Mouse (Mus musculus) cerebellum, postnatal 36 days (tissue): ENCODE results near the gene Npdc1.

Source experiments
- DNase-seq, 2 experiments: peaks; one replicate each; pipeline ENCODE4 v3.0.0; 2021 to 2022; ENCODE audit warnings: mixed read lengths in 2 of 2

Gene Npdc1

DNA sequence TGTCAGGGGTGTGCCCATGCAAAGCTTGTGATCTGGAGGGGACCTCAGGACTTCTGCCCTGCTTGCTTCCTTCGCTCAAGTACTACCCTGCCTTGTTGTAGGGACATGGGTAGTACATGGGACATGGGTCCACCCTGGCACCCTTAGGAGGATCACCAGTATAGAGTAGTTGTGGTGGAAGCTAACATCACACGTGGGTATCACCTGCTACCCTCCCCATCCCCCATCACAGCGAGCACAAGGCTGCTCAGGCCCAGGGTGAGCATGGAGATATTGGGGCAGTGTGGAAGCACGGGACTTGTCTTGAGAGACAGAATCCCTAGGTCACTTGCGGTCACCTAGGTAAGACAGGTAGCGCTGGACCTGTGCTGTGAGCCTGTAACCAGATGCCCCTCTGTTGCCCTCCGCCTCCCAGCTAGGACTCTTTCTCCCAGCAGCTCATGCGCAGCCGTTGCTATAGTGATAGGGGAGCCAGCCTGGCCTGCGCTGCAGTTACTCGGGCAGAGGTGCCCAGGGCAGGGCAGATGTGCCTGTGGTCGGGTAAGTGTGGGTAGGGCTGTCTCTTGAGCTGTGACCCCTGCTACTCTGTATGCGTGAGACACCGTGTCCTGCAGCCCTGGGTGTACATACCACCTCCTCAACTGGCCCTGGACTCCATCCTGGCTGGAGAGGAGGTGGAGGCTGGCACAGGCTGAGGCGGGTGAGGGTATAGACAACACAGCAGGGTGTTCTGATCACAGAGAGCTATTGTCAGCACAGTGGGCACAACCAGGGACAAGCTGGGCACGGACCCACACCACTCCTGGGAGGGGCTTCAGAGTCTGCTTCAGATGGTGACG lies 31.5 kb downstream of the Npdc1 start:
- DNase-seq, result peak in 1 of 2 experiments; percentile 33

DNA sequence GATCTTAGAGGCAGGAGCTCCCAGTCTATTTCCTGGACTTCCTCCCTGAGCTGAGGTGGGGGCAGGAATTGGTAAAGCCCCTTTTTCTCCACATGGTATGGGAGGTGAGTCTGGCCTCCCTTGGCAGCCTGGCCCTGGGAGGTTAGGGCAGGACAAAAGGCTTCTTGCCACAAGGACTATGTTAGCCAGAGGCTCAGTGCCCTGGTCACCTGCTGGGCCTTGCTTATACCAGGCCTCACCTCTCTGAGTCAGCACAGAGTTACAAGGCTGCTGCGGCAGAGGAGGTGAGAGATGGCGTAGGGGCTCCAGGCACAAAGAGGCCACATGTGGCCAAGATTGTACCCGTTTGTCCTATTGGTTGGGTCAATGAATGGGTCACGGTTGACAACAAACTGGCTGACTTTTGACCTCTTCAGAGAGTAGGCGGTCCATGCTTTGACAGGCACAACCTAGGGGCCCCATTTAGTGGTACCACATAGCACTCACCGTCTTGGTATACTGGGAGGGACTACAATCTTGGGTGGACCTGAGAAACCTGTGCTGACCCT lies 32.2 kb downstream of the Npdc1 start:
- no peak for DNase-seq

DNA sequence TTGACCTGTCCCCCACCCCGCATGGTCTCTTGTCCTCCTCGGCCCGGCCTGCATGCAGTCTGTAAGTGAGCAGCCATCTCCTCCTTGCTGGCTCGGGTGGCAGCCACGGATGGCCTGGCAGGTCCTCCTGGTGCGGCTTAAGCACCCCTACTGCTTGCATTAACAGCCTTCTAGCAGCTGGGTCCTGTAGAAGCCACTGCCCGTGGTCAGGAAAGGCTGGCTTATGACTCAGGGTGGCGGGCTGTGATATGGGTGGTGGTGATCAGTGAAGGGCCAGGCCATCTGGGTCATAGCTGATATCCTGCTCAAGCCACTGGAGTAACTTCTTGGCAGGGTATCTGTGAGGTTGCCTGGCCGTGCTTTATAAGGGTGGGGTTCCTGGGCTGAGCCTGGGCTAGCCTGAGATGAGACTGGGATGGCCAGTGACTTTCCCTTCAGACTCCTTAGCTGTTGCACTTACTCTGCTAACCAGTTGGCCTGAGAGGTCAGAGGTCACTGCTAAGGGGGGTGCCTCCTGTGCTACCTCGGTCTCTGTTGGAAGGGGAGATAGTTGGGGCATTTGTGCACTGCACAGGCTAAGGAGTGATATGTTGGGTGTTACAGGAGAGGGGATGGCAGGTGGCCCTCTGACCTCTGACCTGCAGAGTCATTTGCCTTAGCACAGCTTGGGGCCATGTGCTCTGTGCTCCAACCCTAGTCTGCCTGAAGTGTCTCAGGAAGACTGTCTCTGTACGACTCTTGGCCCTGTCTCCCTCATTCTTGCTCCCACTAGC lies 33.4 kb downstream of the Npdc1 start:
- DNase-seq, result no peak

DNA sequence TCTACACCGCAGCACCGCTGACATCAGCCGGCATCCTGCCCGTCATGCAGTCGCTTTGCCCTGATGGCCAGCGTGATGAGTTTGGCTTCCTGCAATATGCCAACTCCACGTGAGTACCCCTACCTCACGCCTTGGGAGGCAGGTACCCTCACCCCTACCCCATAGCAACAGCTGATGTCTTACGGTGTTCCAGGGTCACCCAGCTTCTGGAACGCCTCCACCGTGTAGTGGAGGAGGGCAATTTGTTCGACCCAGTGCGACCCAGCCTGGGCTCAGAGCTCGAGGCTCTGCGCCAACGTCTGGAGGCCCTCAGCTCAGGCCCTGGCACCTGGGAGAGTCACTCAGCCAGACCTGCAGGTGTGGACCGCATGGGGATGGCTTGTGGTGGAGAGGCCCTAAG lies 34.0 kb downstream of the Npdc1 start:
- no peak for DNase-seq

DNA sequence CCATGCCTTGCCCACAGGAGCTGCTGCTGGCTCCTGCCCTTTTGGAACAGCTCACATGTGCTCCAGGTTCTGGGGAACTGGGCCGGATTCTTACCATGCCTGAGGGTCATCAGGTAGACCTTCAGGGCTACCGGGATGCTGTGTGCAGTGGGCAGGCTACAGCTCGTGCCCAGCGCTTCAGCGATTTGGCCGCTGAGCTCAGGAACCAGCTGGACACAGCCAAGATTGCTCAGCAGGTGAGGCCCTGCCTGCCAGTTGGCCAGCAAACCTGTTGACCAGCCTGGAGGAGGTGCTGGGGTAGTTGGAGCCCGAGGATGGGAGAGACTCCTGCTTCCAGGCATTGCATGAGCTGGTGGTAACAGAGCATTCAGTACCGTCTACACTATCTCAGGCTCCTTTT lies 35.1 kb downstream of the Npdc1 start:
- peak; percentile 94 to 96 for DNase-seq

DNA sequence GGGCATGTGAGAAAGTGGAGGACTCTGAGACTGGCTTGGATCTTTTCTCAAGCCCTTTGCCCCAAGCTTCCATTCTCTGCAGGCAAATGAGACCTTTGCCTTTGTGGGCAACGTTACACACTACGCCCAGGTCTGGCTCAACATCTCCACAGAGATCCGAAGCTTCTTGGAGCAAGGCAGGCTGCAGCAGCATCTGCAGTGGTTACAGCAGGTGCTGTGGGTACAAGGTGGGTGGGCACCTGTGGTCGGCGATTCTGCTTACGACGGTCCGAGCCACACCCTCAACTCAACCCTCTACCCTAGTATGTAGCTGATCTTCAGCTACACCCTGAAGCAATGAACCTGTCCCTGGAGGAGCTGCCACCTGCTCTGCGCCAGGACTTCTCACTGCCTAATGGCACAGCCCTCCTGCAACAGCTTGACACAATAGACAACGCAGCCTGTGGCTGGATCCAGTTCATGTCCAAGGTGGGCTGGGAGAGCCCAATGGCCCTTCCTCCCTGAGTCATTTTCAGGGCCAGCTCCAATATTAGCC lies 37.2 kb downstream of the Npdc1 start:
- no peak for DNase-seq

DNA sequence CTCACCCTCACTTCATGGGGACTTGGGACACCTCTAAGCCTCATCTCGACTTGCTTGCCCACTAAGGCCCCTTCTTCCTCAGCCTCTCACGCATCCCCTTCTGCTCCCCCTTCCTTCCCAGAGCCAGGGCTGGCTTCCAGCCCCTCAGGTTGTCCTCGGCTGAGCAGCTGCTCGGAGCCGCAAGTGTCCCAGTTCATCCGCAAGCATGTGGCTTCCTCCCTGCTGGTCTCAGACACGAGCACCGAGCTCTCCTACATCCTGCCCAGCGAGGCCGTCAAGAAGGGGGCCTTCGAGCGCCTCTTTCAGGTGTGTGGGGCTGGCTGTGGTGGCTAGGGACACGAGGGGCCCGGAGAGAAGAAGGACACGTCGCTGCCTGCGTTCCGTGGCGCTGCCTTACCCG lies 41.9 kb downstream of the Npdc1 start:
- no peak for DNase-seq

DNA sequence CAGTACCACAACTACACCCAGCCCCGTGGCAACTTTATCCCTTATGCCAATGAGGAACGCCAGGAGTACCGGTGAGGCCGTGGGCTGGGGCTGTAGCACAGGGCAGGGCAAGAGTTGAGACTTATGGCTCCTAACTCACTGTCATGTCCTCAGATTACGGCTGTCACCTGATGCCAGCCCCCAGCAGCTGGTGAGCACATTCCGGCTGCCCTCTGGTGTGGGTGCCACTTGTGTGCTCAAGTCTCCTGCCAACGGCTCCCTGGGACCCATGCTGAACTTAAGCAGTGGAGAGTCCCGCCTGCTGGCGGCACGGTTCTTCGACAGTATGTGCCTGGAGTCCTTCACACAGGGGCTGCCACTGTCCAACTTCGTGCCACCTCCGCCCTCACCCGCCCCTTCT lies 43.5 kb downstream of the Npdc1 start:
- DNase-seq, result no peak

DNA sequence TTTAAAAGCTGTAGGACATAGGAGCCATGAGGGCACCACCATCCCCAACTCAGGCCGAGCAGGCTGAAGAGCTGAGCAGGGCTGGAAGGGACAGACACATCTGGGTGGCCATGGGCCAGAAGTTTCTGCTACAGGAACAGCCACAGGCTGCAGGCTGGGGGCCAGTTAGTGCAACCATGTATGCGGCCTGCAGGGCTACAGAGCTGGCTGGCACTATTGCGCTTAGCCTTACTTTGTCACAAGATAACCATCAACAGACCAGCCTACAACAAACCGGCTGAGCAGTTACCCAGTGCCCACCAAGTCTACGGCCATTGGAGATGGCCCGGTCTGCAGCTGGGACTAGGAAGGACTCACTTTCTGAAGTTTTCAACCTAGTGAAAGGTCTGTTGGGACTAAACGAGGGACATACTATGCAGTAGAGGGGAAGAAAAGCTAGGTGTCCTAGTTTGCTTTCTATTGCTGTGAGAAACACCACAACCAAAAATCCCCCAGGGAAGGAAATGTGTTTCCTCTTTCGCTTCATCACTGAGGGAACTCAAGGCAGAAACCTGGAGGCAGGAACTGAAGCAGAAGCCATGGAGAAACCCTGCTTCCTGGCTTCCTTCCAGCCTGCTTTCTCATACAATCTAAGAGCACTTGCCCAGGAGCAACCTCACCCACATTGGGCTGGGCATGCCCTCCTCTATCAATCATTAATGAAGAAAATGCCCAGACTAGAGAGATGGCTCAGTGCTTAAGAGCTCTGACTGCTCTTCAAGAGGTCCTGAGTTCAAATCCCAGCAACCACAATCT lies 51.9 kb downstream of the Npdc1 start:
- no peak for DNase-seq

DNA sequence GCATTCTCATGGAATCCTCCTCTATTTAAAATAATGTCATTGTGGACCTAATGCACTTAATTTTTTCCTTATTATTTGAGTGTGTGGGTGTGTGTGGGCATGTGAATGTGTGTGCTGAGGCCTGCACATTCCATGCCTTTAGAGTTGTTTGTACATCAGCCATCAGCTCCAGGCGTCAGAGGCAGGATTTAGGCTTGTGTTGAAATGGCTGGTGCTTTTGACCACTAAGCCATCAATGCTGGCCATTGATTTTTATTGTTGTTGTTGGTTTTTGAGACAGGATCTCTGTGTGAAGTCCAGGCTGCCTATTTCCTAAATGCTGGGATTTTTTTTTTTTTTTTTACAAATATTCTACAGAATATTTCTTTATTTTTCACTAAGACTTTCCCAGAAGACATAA lies 53.8 kb downstream of the Npdc1 start:
- no peak for DNase-seq

DNA sequence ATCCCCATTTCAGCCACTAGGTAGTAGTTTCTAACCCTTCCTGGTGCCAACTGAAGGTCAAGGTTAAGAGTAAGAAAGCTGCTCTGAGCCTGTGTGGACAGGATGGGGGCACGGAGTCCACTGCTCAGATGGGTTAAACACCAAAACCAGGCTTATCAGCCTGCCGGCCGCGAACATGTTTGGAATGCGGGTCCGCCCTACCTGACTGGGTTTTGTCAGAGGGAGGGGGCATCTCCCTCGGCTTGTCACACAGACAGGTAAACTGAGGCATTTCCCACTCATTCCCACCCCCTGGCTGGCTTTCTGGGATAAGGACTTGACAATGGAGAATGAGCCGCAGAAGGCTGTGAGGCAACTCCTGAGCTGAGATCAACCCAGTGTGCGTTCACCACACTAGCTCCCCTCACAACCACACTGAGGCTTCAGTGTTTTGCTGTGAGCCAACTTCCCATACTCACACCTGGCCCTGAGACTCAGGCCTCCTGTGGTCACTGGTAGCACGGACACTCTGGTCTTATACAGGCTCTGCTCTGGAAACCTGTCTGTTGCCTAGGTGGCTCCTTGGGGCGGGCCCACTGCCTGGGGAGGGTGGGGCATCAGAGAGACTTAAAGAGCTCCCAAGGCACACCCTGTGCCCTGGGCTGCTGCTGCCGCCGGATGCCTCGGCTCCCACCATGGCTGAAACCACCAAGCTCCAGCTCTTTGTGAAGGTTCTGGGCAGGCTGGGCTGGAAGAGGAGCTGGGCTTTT lies 57.2 kb downstream of the Npdc1 start, which contains the start of gene Clic3:
Clic3 (plus strand) TSS at position 634 of the 749 bp plus-strand sequence.
- no peak for DNase-seq

DNA sequence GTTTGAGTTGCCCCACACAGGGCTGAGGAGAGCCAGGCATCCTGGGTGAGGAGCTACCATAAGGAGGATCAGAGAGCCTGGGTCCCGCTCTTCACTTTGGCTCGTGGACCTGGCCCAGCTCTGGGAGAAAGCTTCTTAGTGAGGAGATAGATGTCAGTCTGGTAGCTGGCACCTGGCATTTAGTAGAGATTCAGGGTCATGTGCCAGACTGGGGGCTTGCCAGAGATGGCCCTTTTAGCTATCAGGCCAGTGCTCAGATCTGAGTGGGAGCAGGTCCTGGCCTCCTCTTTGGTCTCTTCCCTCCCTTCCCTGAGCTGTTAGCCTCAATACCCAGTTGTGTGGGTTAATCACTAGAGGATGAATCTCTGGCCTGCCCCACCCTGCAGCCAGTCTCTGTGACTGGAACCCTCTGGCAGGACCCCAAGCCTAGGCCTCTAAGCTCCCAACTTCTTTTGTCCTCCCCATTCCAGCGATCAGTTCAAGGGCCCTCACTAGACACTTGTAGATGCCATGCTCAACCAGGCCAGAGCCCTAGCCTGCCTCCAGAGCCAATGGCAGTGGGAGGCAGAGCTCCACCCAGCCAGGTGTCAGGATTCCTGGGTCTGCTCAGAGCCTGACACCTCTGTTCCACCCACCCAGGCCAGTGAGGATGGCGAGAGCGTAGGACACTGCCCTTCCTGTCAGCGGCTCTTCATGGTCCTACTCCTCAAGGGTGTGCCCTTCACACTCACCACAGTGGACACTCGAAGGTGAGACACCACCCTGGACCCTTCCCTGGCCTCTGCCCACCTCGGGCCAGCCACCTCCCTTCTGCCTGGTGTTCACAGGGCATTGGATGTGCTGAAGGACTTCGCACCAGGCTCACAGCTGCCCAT lies 58.1 kb downstream of the Npdc1 start:
- peak; percentile 47 to 55 for DNase-seq

DNA sequence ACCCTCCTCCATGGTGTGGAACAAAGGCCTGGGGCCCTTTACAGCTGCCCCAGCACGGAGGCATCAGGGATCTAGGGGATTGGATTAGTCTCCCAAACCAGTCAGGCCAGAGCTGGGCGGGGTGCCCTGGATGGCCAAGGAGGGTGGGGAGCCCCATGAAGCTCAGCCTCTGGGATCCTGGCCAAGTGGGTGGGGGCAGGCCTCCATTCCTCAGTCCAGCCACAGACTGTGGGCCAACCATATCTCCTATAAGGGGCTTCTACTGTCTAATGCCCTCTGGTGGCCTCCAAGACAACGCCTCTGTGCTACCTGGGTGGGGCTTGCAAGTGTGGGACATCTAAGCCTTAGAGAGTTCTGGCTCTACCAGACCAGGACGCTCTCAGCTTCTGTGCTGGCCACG lies 59.8 kb downstream of the Npdc1 start:
- DNase-seq, result peak in 1 of 2 experiments; percentile 41
